Mouse (Mus musculus): Measurements from ENCODE around the gene Rnf123.

Rnf123 gene

GRCm38 (mm10) chr9:108082988-108083431, at the start of gene Rnf123:
Rnf123 (minus strand) TSS chr9:108083346.
- no peak for DNase-seq (ENCODE audit: extremely low read depth, low read depth)

DNA sequence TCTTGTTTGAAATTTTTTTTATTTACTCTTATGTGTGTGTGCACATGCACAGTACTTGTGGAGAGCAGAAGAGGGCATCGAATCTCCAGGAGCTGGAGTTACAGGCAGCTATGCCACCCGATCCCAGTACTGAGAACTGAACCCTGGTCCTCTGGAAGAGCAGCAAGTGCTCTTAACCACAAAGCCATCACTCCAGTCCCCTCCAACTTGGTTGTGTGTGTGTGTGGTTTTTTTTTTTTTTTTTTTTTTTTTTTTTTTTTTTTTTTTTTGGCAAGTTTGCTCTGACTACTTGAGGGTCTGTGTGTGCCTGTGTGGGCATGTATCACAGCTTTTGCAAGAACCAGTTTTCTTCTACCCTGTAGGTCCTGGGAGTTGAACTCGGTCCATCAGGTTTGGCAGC, 49.2 kb upstream of the Rnf123 start:
- DNase-seq (ENCODE audit: extremely low read depth, low read depth): no peak

GRCm38 (mm10) chr9:108131502-108131901, 48.4 kb upstream of the Rnf123 start:
- no peak for DNase-seq (ENCODE audit: extremely low read depth, low read depth)

GRCm38 (mm10) chr9:108129042-108129948, 46.1 kb upstream of the Rnf123 start:
- no peak for DNase-seq (ENCODE audit: extremely low read depth, low read depth)

DNA sequence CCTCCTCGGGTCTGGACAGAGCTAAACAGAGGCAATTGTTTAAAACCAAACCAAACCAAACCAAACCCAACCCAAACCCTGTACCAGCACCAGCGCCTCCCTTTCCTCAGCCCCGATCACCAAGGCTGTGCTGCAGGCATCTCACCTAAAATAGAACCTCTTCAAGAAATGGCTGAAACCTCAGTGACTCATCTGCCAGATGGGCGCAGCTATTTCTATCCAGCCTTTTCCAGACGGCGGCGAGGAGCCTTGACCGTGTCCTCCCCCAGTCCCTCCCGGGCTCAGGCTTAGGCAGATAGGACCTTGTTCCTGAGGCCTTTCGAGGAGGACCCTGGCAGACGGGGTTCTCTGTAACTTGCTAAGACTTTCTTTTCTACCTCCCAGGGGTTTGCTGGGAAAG, 45.1 kb upstream of the Rnf123 start:
- no peak for DNase-seq (ENCODE audit: extremely low read depth, low read depth)

- DNase-seq (ENCODE audit: extremely low read depth, low read depth): no peak
These were observed 43.5 kb upstream of the Rnf123 start for GRCm38 (mm10) chr9:108126436-108127180.

- DNase-seq (ENCODE audit: extremely low read depth, low read depth): no peak
These were observed 42.6 kb upstream of the Rnf123 start for GRCm38 (mm10) chr9:108125731-108126130.

GRCm38 (mm10) chr9:108123916-108124315, 40.8 kb upstream of the Rnf123 start:
- no peak for DNase-seq (ENCODE audit: extremely low read depth, low read depth)

- no peak for DNase-seq (ENCODE audit: extremely low read depth, low read depth)
These were observed 38.2 kb upstream of the Rnf123 start for GRCm38 (mm10) chr9:108121170-108121969.

DNA sequence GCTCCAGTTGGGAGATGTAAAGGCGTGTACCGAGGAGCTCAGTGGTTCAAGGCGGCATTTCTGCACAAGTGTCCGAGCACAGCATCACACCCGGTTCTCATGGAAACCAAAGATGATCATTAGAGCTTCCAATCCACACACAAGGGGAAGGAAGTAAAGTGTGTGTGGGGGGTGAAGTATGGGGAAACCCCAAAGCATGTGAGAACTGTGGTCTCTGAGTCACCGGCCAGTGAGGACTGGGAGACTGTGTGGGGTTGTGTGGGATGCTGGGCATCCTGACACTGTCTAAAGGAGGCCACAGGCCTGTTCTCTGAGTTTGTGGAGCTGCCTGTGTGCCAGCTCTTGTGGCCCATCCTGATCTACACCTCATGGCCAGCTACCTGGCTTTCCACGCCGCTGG, 37.5 kb upstream of the Rnf123 start:
- no peak for DNase-seq (ENCODE audit: extremely low read depth, low read depth)

GRCm38 (mm10) chr9:108119891-108120411, 36.8 kb upstream of the Rnf123 start:
- DNase-seq (ENCODE audit: extremely low read depth, low read depth): no peak

DNA sequence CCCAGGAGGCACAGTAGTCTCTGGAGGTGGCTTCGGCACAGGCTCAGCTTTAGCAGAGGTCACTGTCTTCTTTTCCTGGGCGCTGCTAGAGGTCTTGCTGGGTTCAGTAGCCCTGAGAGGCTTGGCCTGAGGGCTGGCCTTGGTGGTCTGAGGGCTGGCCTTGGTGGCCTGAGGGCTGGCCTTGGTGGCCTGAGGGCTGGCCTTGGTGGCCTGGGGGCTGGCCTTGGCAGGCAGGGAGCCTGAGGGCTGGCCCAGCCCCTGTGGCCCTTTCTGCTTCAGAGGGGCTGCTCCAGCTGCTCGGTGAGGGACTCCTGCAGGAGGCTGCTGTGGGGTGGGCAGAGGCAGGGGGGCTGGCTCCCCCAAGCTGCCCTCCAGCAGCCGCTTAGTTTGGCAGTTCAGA, 34.0 kb upstream of the Rnf123 start:
- DNase-seq (ENCODE audit: extremely low read depth, low read depth): no peak

GRCm38 (mm10) chr9:108115290-108116077, 32.3 kb upstream of the Rnf123 start:
- DNase-seq (ENCODE audit: extremely low read depth, low read depth): no peak

- DNase-seq (ENCODE audit: extremely low read depth, low read depth): no peak
These were observed 29.7 kb upstream of the Rnf123 start for GRCm38 (mm10) chr9:108112719-108113340.

GRCm38 (mm10) chr9:108111593-108112121, 28.5 kb upstream of the Rnf123 start:
- DNase-seq (ENCODE audit: extremely low read depth, low read depth): no peak

DNA sequence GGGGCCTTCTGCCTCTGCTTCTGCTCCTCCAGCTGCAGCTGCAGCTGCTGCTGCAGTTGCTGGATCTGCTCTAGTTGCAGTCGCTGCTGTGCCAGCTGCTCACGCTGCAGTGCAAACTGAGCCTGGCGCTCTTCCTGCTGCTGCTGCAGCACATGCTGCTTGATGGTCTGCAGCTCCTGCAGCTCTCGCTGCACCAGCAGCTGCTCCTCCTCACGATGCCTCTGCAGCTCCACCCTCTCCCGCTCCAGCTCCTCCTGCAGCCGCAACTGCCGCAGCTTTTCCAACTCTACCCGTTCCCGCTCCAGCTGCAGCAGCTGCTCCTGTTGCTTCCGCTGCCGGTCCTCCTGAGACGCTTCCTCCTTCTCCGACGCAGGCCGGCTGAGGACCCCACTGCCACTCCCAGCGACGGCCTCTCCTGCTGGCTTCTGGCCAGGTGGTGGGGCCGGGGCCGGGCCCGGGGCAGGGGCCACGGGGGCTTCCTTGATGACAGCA, 28.0 kb upstream of the Rnf123 start:
- no peak for DNase-seq (ENCODE audit: extremely low read depth, low read depth)

- DNase-seq (ENCODE audit: extremely low read depth, low read depth): no peak
These were observed 27.0 kb upstream of the Rnf123 start for GRCm38 (mm10) chr9:108110160-108110559.

GRCm38 (mm10) chr9:108107867-108108266, 24.7 kb upstream of the Rnf123 start:
- DNase-seq (ENCODE audit: extremely low read depth, low read depth): no peak

DNA sequence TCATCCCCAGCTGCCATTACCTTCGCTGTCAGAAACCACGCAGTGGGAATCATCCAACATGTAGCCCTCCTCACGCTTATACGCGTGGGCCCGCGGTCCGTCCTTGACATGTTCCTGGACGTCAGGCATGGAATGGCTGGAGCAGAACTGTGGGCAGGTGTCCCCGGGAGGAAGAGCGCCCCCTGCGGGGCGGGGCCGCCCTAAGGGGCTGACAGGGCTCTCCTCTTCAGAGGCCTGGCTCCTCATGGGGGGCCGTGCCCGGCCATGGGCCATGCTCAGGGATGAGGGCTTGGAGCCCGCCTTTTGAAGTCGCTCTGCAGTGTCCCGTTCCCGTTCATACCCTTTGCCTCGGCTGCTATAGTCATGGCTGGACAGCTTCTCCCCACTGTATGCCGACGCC, 22.9 kb upstream of the Rnf123 start:
- DNase-seq (ENCODE audit: extremely low read depth, low read depth): no peak

- DNase-seq (ENCODE audit: extremely low read depth, low read depth): no peak
These were observed 22.4 kb upstream of the Rnf123 start for GRCm38 (mm10) chr9:108105549-108105863.
